Mouse (Mus musculus) ES-E14 (cell line): ENCODE measurements around the gene Cutal.

Experiments
- HCFC1 ChIP-seq: IDR thresholded peaks from 2 replicates; pipeline ENCODE4 v1.6.1; 2012; ENCODE audit warnings: low read length, inconsistent platforms, borderline replicate concordance; ENCODE audit not compliant: insufficient read depth
- MAFK ChIP-seq: IDR thresholded peaks from 2 replicates; pipeline ENCODE4 v1.6.1; 2014; ENCODE audit warnings: mild to moderate bottlenecking, low read depth, low read length, inconsistent platforms; ENCODE audit not compliant: insufficient read depth
- ZC3H11A ChIP-seq: IDR thresholded peaks from 2 replicates; pipeline ENCODE4 v1.6.1; 2012; ENCODE audit warnings: low read depth, mild to moderate bottlenecking, inconsistent platforms, low read length, borderline replicate concordance
- ZNF384 ChIP-seq: IDR thresholded peaks from 2 replicates; pipeline ENCODE4 v1.6.1; 2012; ENCODE audit warnings: low read depth, low read length, inconsistent platforms

- no peak for TF ChIP-seq MAFK
- TF ChIP-seq ZNF384: no peak
- no peak for TF ChIP-seq HCFC1
- no peak for TF ChIP-seq ZC3H11A
Measured at GRCm38 (mm10) chr2:34906861-34907604, 32.8 kb downstream of the Cutal start.
